Comparison of ENCODE assay signal across 8 mouse cellular contexts in genomic region chr12:76367096-76367995, GRCm38 (mm10). TPM values are rescaled to one million over a fixed set of nuclear protein-coding genes. Genes with fewer than 3 reads are reported as not detected.
DNase-seq lines count a peak whose midpoint lies in the region; ATAC-seq and TF ChIP-seq lines count a peak whose summit lies in the region.

No protein-coding gene starts in this region.

- TF ChIP-seq POLR2A in lung, adult 2 months (IDR thresholded peaks at IDR 0.05; ENCODE audit: borderline replicate concordance, extremely low read depth, low read depth, low read length), result no peak

- ATAC-seq in lung, postnatal 0 days, result no peak
- no peak for ATAC-seq in embryonic facial prominence, embryonic 15.5 days (ENCODE audit: insufficient number of reproducible peaks, low FRiP score, low TSS enrichment, low read depth)
- peak; percentile 38 for ATAC-seq in inflammation-experienced regulatory T-cells, adult 6 months
- ATAC-seq in liver, embryonic 16.5 days (ENCODE audit: low read depth), result no peak

- no peak overlapping the region for H3K9ac ChIP-seq in lung, postnatal 0 days (replicated peaks; ENCODE audit: low read depth)
- peak overlapping the region; percentile 98; the same call in 1 of the 2 replicates for H3K9ac ChIP-seq in embryonic facial prominence, embryonic 15.5 days
- H3K9ac ChIP-seq in liver, embryonic 16.5 days (ENCODE audit: low read depth, low read length), result peak overlapping the region; percentile 96

- H3K36me3 ChIP-seq in lung, postnatal 0 days (ENCODE audit: insufficient read depth, low read length), result no peaks in the 10 kb centered on the region
- no peaks in the 10 kb centered on the region for H3K36me3 ChIP-seq in embryonic facial prominence, embryonic 15.5 days
- no peaks in the 10 kb centered on the region for H3K36me3 ChIP-seq in liver, embryonic 16.5 days (ENCODE audit: control insufficient read depth, insufficient read depth)

- TF ChIP-seq EP300 in lung, postnatal 0 days (IDR thresholded peaks at IDR 0.05), result no peak

- WGBS in lung, postnatal 0 days, result 26% methylated on average over 14 of the region's 14 CpGs
- WGBS in lung, adult 2 months, result 35% methylated on average over 14 of the region's 14 CpGs
- WGBS in embryonic facial prominence, embryonic 15.5 days, result 23% methylated on average over 14 of the region's 14 CpGs
- WGBS in liver, embryonic 16.5 days (ENCODE audit: insufficient replicate concordance), result 13% methylated on average over 14 of the region's 14 CpGs

- TF ChIP-seq CTCF in lung, postnatal 0 days (IDR thresholded peaks at IDR 0.05), result no peak
- no peak for TF ChIP-seq CTCF in lung, adult 2 months (IDR thresholded peaks at IDR 0.05; ENCODE audit: insufficient read depth, low read length)

- no peaks in the 10 kb centered on the region for H3K9me3 ChIP-seq in lung, postnatal 0 days (ENCODE audit: low read length)
- H3K9me3 ChIP-seq in embryonic facial prominence, embryonic 15.5 days (replicated peaks), result no peaks in the 10 kb centered on the region
- no peaks in the 10 kb centered on the region for H3K9me3 ChIP-seq in liver, embryonic 16.5 days (replicated peaks; ENCODE audit: control insufficient read depth, low read length)

- no peaks in the 10 kb centered on the region for H3K27me3 ChIP-seq in lung, postnatal 0 days (replicated peaks; ENCODE audit: insufficient read depth, low read length)
- H3K27me3 ChIP-seq in embryonic facial prominence, embryonic 15.5 days, result no peaks in the 10 kb centered on the region
- no peaks in the 10 kb centered on the region for H3K27me3 ChIP-seq in liver, embryonic 16.5 days (ENCODE audit: control insufficient read depth, insufficient read depth, low read depth, low read length)

- peaks cover 13% of the 10 kb centered on the region; the same call in 1 of the 2 replicates for H3K4me1 ChIP-seq in lung, postnatal 0 days (ENCODE audit: insufficient read depth, low read depth, low read length)
- H3K4me1 ChIP-seq in lung, adult 2 months (ENCODE audit: control insufficient read depth, insufficient read depth, low read length), result peaks cover 6% of the 10 kb centered on the region; the same call in 1 of the 2 replicates
- H3K4me1 ChIP-seq in embryonic facial prominence, embryonic 15.5 days, result peaks cover 33% of the 10 kb centered on the region
- peaks cover 45% of the 10 kb centered on the region for H3K4me1 ChIP-seq in liver, embryonic 16.5 days (ENCODE audit: control insufficient read depth, low read depth, low read length)

- no peak overlapping the region for H3K4me3 ChIP-seq in lung, postnatal 0 days (ENCODE audit: low read depth, low read length)
- no peak overlapping the region for H3K4me3 ChIP-seq in lung, adult 2 months (replicated peaks; ENCODE audit: extremely low read depth, low read depth, low read length)
- H3K4me3 ChIP-seq in embryonic facial prominence, embryonic 15.5 days (replicated peaks), result peak overlapping the region; percentile 93
- peak overlapping the region; percentile 90 for H3K4me3 ChIP-seq in liver, embryonic 16.5 days (ENCODE audit: low read depth, low read length)

- no peak overlapping the region; the same call in 1 of the 2 replicates for H3K4me2 ChIP-seq in lung, postnatal 0 days (replicated peaks; ENCODE audit: low read depth, low read length)
- peak overlapping the region; percentile 76 for H3K4me2 ChIP-seq in embryonic facial prominence, embryonic 15.5 days (replicated peaks)
- peak overlapping the region; percentile 89 for H3K4me2 ChIP-seq in liver, embryonic 16.5 days (ENCODE audit: low read depth, low read length)

- no peak overlapping the region for H3K27ac ChIP-seq in lung, postnatal 0 days (ENCODE audit: low read length)
- peak overlapping the region; percentile 100; the same call in 1 of the 2 replicates for H3K27ac ChIP-seq in embryonic facial prominence, embryonic 15.5 days (replicated peaks)
- peak overlapping the region; percentile 96 for H3K27ac ChIP-seq in liver, embryonic 16.5 days (ENCODE audit: low read length)

- peak; percentile 51 for DNase-seq in lung, postnatal 0 days (ENCODE audit: low spot score)
- no peak for DNase-seq in lung, adult 2 months
- DNase-seq in adrenal gland, postnatal 25 days, result peak; percentile 24
- peak; percentile 77 for DNase-seq in thymus, postnatal 0 days (ENCODE audit: low spot score)
- no peak for DNase-seq in urinary bladder, postnatal 4 days (ENCODE audit: low spot score in 2 of 2)

RNA-seq across cellular contexts. Expression of gene Zbtb25, which starts 2.1 kb away (rescaled TPM):
- 7.3 and 7.5 TPM in 2 replicates for polyA plus RNA-seq in lung, postnatal 0 days (2015; fragmentation: Nextera tagmentation; extraction: Ambion mirVana)
- polyA plus RNA-seq in lung, adult 2 months (2012; rRNA removed), result 6.4 and 6.8 TPM in 2 replicates
- 8.7 and 12.9 TPM in 2 replicates for total RNA-seq in adrenal gland, postnatal 25 days (2021)
- polyA plus RNA-seq in embryonic facial prominence, embryonic 15.5 days (2015; fragmentation: Nextera tagmentation; extraction: Ambion mirVana), result 16.1 and 19.4 TPM in 2 replicates
- polyA plus RNA-seq in inflammation-experienced regulatory T-cells, adult 6 months (2017; shearing (Covaris generic)), result 10 to 100 TPM in 2 of 3 experiments, 1 to 10 TPM in 1; 7.2 to 17.0 (median 16.5) TPM
- 4.1 and 4.8 TPM in 2 replicates for polyA plus RNA-seq in liver, embryonic 16.5 days (2015; fragmentation: Nextera tagmentation; extraction: Ambion mirVana)
- polyA plus RNA-seq in thymus, postnatal 0 days (2015; fragmentation: Nextera tagmentation; extraction: Ambion mirVana), result 27.0 and 28.8 TPM in 2 replicates

RNA-seq across cellular contexts. Expression of gene Zbtb1, which starts 2.7 kb away (rescaled TPM):
- polyA plus RNA-seq in lung, postnatal 0 days (2015; fragmentation: Nextera tagmentation; extraction: Ambion mirVana), result 5.8 and 6.9 TPM in 2 replicates
- 1.9 and 2.2 TPM in 2 replicates for polyA plus RNA-seq in lung, adult 2 months (2012; rRNA removed)
- total RNA-seq in adrenal gland, postnatal 25 days (2021), result 8.1 and 8.2 TPM in 2 replicates
- polyA plus RNA-seq in embryonic facial prominence, embryonic 15.5 days (2015; fragmentation: Nextera tagmentation; extraction: Ambion mirVana), result 9.4 and 9.8 TPM in 2 replicates
- polyA plus RNA-seq in inflammation-experienced regulatory T-cells, adult 6 months (2017; shearing (Covaris generic)), result 10 to 100 TPM; 20.2 to 26.2 (median 25.2) TPM
- 2.9 and 3.4 TPM in 2 replicates for polyA plus RNA-seq in liver, embryonic 16.5 days (2015; fragmentation: Nextera tagmentation; extraction: Ambion mirVana)
- polyA plus RNA-seq in thymus, postnatal 0 days (2015; fragmentation: Nextera tagmentation; extraction: Ambion mirVana), result 13.9 and 15.5 TPM in 2 replicates

RNA-seq across cellular contexts. Expression of gene Hspa2, which starts 36.6 kb away (rescaled TPM):
- polyA plus RNA-seq in lung, postnatal 0 days (2015; fragmentation: Nextera tagmentation; extraction: Ambion mirVana), result 25.0 and 30.2 TPM in 2 replicates
- 16.4 and 24.0 TPM in 2 replicates for polyA plus RNA-seq in lung, adult 2 months (2012; rRNA removed)
- total RNA-seq in adrenal gland, postnatal 25 days (2021), result 25.6 and 26.3 TPM in 2 replicates
- polyA plus RNA-seq in embryonic facial prominence, embryonic 15.5 days (2015; fragmentation: Nextera tagmentation; extraction: Ambion mirVana), result 13.3 and 18.4 TPM in 2 replicates
- polyA plus RNA-seq in inflammation-experienced regulatory T-cells, adult 6 months (2017; shearing (Covaris generic)), result 1 to 10 TPM; 2.6 to 5.7 (median 3.4) TPM
- 1.4 and 1.5 TPM in 2 replicates for polyA plus RNA-seq in liver, embryonic 16.5 days (2015; fragmentation: Nextera tagmentation; extraction: Ambion mirVana)
- polyA plus RNA-seq in thymus, postnatal 0 days (2015; fragmentation: Nextera tagmentation; extraction: Ambion mirVana), result 3.5 and 4.2 TPM in 2 replicates

RNA-seq across cellular contexts. Expression of gene Akap5, which starts 42.7 kb away (rescaled TPM):
- polyA plus RNA-seq in lung, postnatal 0 days (2015; fragmentation: Nextera tagmentation; extraction: Ambion mirVana), result 84.2 and 108 TPM in 2 replicates
- 31.6 and 72.3 TPM in 2 replicates for polyA plus RNA-seq in lung, adult 2 months (2012; rRNA removed)
- total RNA-seq in adrenal gland, postnatal 25 days (2021), result 0.81 and 1.1 TPM in 2 replicates
- polyA plus RNA-seq in embryonic facial prominence, embryonic 15.5 days (2015; fragmentation: Nextera tagmentation; extraction: Ambion mirVana), result 1.0 and 1.1 TPM in 2 replicates
- polyA plus RNA-seq in inflammation-experienced regulatory T-cells, adult 6 months (2017; shearing (Covaris generic)), result 1 to 10 TPM; 1.6 to 4.6 (median 3.1) TPM
- 0.16 and 0.21 TPM in 2 replicates for polyA plus RNA-seq in liver, embryonic 16.5 days (2015; fragmentation: Nextera tagmentation; extraction: Ambion mirVana)
- polyA plus RNA-seq in thymus, postnatal 0 days (2015; fragmentation: Nextera tagmentation; extraction: Ambion mirVana), result 0.21 and 0.38 TPM in 2 replicates

RNA-seq across cellular contexts. Expression of gene Ppp1r36, which starts 50.0 kb away (rescaled TPM):
- 11.5 and 14.0 TPM in 2 replicates for polyA plus RNA-seq in lung, postnatal 0 days (2015; fragmentation: Nextera tagmentation; extraction: Ambion mirVana)
- 1.1 and 1.8 TPM in 2 replicates for polyA plus RNA-seq in lung, adult 2 months (2012; rRNA removed)
- total RNA-seq in adrenal gland, postnatal 25 days (2021), result 0.52 TPM in 1 of 2 replicates, not detected in the other
- polyA plus RNA-seq in embryonic facial prominence, embryonic 15.5 days (2015; fragmentation: Nextera tagmentation; extraction: Ambion mirVana), result 7.3 and 15.0 TPM in 2 replicates
- polyA plus RNA-seq in inflammation-experienced regulatory T-cells, adult 6 months (2017; shearing (Covaris generic)), result not detected
- polyA plus RNA-seq in liver, embryonic 16.5 days (2015; fragmentation: Nextera tagmentation; extraction: Ambion mirVana), result 0.08 and 0.11 TPM in 2 replicates
- polyA plus RNA-seq in thymus, postnatal 0 days (2015; fragmentation: Nextera tagmentation; extraction: Ambion mirVana), result 0.26 and 0.32 TPM in 2 replicates

Comparison
In these comparisons a context has a peak if more than half of its experiments do, and no peak if none do; other contexts are left out.
1. DNase-seq: peak in lung, postnatal 0 days (single experiment), adrenal gland, postnatal 25 days (single experiment) and thymus, postnatal 0 days (single experiment); none in lung, adult 2 months (single experiment) and urinary bladder, postnatal 4 days (0 of 2).
2. H3K4me3 ChIP-seq: peak in embryonic facial prominence, embryonic 15.5 days (single experiment) and liver, embryonic 16.5 days (single experiment); none in lung, postnatal 0 days (single experiment) and lung, adult 2 months (single experiment).